Mouse (Mus musculus): ENCODE results near the gene Atxn2l. TPM values are rescaled to one million over a fixed set of nuclear protein-coding genes. Genes with fewer than 3 reads are reported as not detected.

The Atxn2l gene
- 41.9 and 47.0 TPM in 2 replicates for polyA plus RNA-seq (2015; fragmentation: Nextera tagmentation; extraction: Ambion mirVana)

DNA sequence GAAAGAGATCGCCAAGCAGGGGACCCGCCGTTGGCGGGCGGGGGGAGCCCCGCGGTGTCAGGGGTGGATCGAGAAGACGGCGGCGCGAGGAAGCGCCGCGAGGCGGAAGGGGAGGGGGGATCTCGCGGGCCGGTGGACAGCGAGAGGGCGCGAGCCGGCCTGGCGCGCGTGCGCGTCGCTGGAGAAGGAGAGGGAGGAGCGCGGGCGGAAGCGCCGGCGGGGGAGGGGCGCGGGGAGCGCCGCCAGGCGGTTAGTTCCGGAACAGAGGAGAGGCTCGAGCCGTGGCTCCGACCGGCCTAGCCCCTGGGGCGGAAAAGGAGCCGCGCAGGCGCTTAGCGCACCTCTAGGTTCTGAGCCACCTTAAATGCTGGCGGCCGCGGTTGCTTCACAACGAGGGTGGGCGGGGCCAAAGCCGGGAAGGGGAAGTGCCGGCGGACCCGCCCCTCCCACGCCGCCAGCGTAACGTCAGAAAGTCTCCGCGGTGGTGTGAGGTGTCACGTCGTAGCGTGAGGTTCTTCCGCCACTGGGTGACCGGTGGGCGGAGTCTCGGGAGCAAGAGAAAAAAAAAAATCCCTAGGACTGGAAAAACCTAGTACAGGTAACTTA is at the start of gene Atxn2l:
Gene Atxn2l (minus strand): TSS at position 165 of the 606 bp plus-strand sequence.
- peak within 1 kb of the TSS; percentile 99 for H3K27ac ChIP-seq
- no peaks in the 10 kb centered on the region for H3K27me3 ChIP-seq
- no peaks in the 10 kb centered on the region for H3K9me3 ChIP-seq
- ATAC-seq (ENCODE audit: insufficient number of reproducible peaks, low FRiP score, low TSS enrichment, low read depth) = peak; percentile 88
- peaks cover 27% of the 10 kb centered on the region for H3K36me3 ChIP-seq
- H3K4me1 ChIP-seq = peaks cover 7% of the 10 kb centered on the region
- H3K9ac ChIP-seq = peak within 1 kb of the TSS; percentile 92
- peak within 1 kb of the TSS; percentile 67 for H3K4me2 ChIP-seq
- peak within 1 kb of the TSS; percentile 58 for H3K4me3 ChIP-seq
- WGBS = under 1% methylated on average over 58 of the region's 72 CpGs

DNA sequence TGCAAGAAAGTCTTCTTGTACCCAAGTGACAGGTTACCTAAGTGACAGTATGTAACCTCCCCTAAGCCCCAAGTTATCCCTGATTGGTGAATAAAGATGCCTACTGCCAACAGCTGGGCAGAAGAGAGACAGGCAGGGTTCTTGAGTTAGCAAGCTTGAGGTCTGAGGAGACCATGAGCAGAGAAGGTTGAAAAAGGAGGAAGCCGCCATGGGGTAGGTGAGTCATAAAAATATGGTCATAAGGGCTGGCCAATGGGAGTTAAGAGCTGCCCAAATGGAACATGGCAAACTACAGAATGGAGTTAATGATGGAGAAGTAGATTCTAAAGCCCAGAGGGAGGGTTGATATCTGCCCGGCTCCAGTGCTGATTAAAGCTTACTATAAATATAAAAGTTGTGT is 42.4 kb upstream of the Atxn2l start:
- Histone ChIP-seq H3K27me3 (no peaks in the 10 kb centered on the region), H3K36me3 (peaks cover 68% of the 10 kb centered on the region), H3K4me1 (no peaks in the 10 kb centered on the region), H3K4me2 (no peak overlapping the region), H3K27ac (no peak overlapping the region), H3K4me3 (no peak overlapping the region), H3K9me3 (no peaks in the 10 kb centered on the region), H3K9ac (no peak overlapping the region)
- 86% methylated on average over 2 of the region's 2 CpGs for WGBS
- no peak for ATAC-seq (ENCODE audit: insufficient number of reproducible peaks, low FRiP score, low TSS enrichment, low read depth)

DNA sequence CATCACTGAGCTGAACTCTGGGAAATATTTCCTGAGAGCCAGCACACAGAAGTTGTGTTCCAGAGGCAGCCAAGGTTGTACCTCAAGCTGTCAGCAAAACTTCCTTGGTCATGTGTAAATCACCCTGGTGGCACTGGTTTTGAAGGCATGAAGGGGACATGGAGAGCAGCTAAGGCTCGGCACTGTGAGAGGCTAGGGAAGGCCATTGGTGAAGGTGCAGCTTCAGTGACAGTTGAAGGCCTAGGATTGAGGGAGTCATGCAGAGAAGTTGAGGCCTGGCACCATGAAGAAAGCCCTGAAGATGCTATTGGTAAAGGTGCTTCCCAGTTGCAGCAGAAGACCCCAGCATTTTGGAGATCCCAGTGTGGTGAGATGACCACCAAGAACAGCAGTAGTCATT is 38.4 kb upstream of the Atxn2l start:
- H3K27ac ChIP-seq = no peak overlapping the region
- 76% methylated on average over 1 of the region's 1 CpGs for WGBS

DNA sequence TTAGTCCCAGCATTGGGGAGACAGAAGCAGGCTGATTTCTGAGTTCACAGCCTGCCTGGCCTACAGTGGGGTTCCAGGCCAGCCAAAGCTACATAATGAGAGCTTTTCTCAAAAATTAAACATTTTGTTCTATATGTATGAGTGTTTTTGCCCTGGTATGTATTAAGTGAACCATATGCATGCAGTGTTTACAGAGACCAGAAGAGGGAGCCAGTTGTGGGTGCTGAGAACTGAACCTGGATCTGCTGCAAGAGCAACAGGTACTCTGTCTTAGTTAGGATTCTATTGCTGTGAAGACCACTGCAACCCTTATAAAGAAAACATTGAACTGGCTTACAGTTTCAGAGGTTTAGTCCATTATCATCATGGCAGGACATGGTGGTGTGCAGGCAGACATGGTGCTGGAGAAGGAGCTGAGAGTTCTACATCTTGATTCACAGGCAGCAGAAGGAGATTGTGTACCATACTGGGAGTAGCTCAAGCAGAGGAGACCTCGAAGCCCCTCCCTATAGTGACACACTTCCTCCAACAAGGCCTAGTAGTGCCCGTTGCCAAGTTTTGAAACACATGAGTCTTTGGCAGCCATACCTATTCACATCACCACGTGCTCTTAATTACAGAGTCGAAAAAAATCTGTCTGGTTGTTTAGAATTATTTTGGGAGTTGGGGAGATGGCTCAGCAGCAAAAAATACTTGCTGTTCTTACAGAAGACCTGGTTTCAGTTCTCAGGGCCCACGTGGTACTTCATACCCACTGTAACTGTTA is 34.8 kb upstream of the Atxn2l start:
- 56% methylated on average over 5 of the region's 5 CpGs for WGBS
- no peak overlapping the region for H3K4me3 ChIP-seq
- ATAC-seq (ENCODE audit: insufficient number of reproducible peaks, low FRiP score, low TSS enrichment, low read depth) = no peak
- H3K27ac ChIP-seq = no peak overlapping the region
- H3K36me3 ChIP-seq = no peaks in the 10 kb centered on the region
- no peak overlapping the region for H3K9ac ChIP-seq
- no peaks in the 10 kb centered on the region for H3K9me3 ChIP-seq
- H3K27me3 ChIP-seq = peaks cover 17% of the 10 kb centered on the region
- peaks cover 6% of the 10 kb centered on the region; the same call in 1 of the 2 replicates for H3K4me1 ChIP-seq
- no peak overlapping the region for H3K4me2 ChIP-seq

More for the DNA sequence above, 38.4 kb upstream of the Atxn2l start:
- Histone ChIP-seq H3K9ac (no peak overlapping the region), H3K27me3 (peaks cover 6% of the 10 kb centered on the region; the same call in 1 of the 2 replicates), H3K4me1 (no peaks in the 10 kb centered on the region), H3K36me3 (peaks cover 29% of the 10 kb centered on the region), H3K9me3 (no peaks in the 10 kb centered on the region), H3K4me3 (no peak overlapping the region), H3K4me2 (no peak overlapping the region)
- ATAC-seq (ENCODE audit: insufficient number of reproducible peaks, low FRiP score, low TSS enrichment, low read depth) = no peak

DNA sequence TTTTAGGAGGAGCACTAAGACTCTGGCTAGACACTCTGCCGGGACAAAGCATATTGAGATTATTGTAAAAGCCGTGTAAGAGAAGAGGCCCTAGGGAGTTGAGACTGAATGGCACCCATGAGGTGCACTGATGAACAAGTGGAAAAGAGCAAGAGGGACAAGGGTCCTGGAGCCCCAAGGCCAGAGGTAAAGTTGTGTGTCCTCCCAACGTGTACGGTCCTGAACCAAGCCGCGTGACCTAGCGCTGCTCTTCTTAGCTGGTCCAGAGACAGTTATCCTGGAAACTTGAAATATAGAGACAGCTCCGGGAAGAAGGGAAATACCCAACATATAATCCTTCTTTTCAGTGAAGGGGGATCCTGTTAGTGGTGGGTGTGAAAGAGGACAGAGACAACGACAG is 33.2 kb upstream of the Atxn2l start:
- Histone ChIP-seq H3K36me3 (no peaks in the 10 kb centered on the region), H3K27ac (no peak overlapping the region), H3K4me1 (peaks cover 6% of the 10 kb centered on the region; the same call in 1 of the 2 replicates), H3K9ac (0 out of 2 replicates have a peak overlapping the region, but pooled peaks have one; percentile 50), H3K27me3 (peaks cover 17% of the 10 kb centered on the region), H3K9me3 (no peaks in the 10 kb centered on the region), H3K4me2 (peak overlapping the region; percentile 88), H3K4me3 (peak overlapping the region; percentile 45)
- no peak for ATAC-seq (ENCODE audit: insufficient number of reproducible peaks, low FRiP score, low TSS enrichment, low read depth)
- 56% methylated on average over 9 of the region's 9 CpGs for WGBS

DNA sequence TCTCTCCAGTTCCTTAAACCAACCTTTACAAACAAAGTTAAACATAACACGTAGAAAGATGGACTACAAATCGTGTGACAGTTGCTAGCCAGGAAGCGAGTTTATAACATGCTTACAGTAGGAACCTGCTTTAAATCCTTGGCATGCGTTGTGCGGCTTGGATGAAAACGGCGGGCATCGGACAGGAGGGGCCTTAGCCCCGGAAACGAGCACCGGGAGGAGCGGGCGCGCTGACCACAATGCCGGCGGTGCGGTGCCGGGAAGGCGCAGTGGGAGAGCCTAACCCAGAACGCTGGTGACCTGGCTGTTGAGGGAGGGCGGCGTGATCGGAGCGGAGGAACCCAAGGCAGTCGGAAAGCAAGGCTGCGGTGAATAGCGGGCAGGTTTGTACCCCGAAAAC is 32.5 kb upstream of the Atxn2l start:
- H3K4me3 ChIP-seq = peak overlapping the region; percentile 45
- H3K9me3 ChIP-seq = no peaks in the 10 kb centered on the region
- 1% methylated on average over 28 of the region's 28 CpGs for WGBS
- peak overlapping the region; percentile 88 for H3K4me2 ChIP-seq
- H3K9ac ChIP-seq = peak overlapping the region; percentile 50
- H3K4me1 ChIP-seq = peaks cover 6% of the 10 kb centered on the region; the same call in 1 of the 2 replicates
- H3K27ac ChIP-seq = no peak overlapping the region
- no peak for ATAC-seq (ENCODE audit: insufficient number of reproducible peaks, low FRiP score, low TSS enrichment, low read depth)
- peaks cover 17% of the 10 kb centered on the region for H3K27me3 ChIP-seq
- H3K36me3 ChIP-seq = no peaks in the 10 kb centered on the region

DNA sequence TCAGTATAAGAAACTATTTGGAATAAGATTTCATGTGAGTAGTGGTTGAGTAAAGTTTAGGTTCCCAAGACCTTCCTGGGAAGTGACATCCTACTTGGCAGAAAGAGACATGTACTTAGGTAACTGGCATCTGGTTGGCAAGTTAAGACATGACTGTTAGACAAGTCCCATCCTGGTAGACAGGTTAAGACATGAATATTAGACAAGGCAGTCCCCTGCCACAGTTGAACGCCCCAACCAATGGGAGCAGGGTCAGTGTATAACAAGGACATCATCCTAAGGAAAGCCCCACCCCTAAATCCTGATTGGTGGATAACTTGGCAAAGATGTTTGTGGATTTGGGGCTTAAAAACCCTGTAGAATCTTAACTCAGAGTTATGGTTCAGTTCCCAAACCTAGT is 30.2 kb upstream of the Atxn2l start:
- H3K27ac ChIP-seq = no peak overlapping the region
- no peaks in the 10 kb centered on the region for H3K36me3 ChIP-seq
- no peaks in the 10 kb centered on the region for H3K9me3 ChIP-seq
- no peak overlapping the region for H3K4me3 ChIP-seq
- H3K27me3 ChIP-seq = peaks cover 17% of the 10 kb centered on the region
- no peak overlapping the region for H3K4me2 ChIP-seq
- H3K9ac ChIP-seq = no peak overlapping the region
- ATAC-seq (ENCODE audit: insufficient number of reproducible peaks, low FRiP score, low TSS enrichment, low read depth) = no peak
- peaks cover 6% of the 10 kb centered on the region; the same call in 1 of the 2 replicates for H3K4me1 ChIP-seq
- 53% methylated on average over 1 of the region's 1 CpGs for WGBS

DNA sequence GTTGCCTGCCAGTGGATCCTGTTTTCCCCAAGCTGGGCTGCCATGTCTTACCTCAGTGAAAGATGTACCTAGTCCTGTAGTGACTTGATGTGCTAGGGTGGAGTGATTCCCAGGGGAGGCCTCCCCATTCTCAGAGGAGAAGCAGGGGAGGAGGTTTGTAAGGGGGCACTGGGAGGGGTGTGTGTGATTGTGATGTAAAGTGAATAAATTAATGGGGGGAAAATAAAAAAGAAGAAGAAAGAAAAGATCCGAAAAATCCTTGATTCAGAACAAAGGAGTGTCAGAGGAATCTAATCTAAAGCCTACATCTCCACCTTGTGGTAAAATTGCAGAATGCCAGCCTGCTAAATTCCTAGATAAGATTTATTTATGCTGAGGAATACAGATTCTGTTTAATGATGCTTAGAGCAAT is 24.9 kb upstream of the Atxn2l start:
- Histone ChIP-seq H3K9ac (no peak overlapping the region), H3K36me3 (no peaks in the 10 kb centered on the region), H3K9me3 (no peaks in the 10 kb centered on the region), H3K27ac (no peak overlapping the region), H3K4me2 (no peak overlapping the region), H3K4me3 (no peak overlapping the region), H3K27me3 (no peaks in the 10 kb centered on the region), H3K4me1 (0 out of 2 replicates have a peak, but pooled peaks cover 2% of the 10 kb centered on the region)
- ATAC-seq (ENCODE audit: insufficient number of reproducible peaks, low FRiP score, low TSS enrichment, low read depth) = no peak
- 5% methylated on average over 1 of the region's 1 CpGs for WGBS

DNA sequence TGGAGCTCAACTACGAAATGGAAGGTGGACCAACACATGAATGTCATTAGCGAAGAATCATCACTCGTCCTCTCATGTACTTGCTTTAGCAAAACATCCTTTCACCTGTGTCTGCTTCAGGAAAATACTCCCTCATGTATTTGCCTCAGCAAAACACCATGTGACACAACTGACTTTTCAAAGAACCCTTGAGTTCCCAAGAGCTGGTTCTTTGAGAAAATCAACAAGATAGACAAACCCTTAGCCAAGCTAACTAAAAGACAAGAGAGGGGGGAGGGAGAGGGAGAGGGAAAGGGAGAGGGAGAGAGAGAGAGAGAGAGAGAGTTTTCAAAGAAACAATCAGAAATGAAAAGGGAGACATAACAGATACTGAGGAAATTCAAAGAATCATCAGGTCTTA is 20.1 kb upstream of the Atxn2l start:
- 75% methylated on average over 3 of the region's 3 CpGs for WGBS
- Histone ChIP-seq H3K36me3 (no peaks in the 10 kb centered on the region), H3K9ac (no peak overlapping the region), H3K4me1 (0 out of 2 replicates have a peak, but pooled peaks cover 2% of the 10 kb centered on the region), H3K4me3 (no peak overlapping the region), H3K4me2 (no peak overlapping the region), H3K27me3 (no peaks in the 10 kb centered on the region), H3K9me3 (no peaks in the 10 kb centered on the region), H3K27ac (no peak overlapping the region)
- ATAC-seq (ENCODE audit: insufficient number of reproducible peaks, low FRiP score, low TSS enrichment, low read depth) = no peak

DNA sequence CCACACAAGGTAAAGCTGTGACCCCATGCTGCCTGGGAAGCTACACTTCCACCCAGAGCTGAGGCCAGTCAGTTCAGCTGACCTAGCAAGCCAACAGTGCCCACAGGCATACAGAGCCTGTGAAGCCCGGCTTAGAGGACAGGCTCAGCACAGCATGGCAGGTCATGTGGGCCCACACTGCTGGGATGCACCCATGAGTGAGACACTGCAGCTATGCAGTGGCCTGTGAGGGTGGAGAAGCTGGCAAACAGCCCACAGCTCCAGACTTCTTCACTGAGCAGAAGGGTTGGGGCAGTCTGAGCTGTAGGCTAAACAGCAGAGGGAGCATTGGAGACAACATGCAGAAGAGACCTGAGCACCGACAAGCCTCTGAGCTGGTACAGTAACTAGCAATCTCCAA is 16.3 kb upstream of the Atxn2l start:
- 50% methylated on average over 2 of the region's 2 CpGs for WGBS
- no peaks in the 10 kb centered on the region for H3K36me3 ChIP-seq
- H3K4me2 ChIP-seq = no peak overlapping the region
- no peak overlapping the region for H3K27ac ChIP-seq
- no peak for ATAC-seq (ENCODE audit: insufficient number of reproducible peaks, low FRiP score, low TSS enrichment, low read depth)
- H3K4me3 ChIP-seq = no peak overlapping the region
- no peaks in the 10 kb centered on the region for H3K27me3 ChIP-seq
- H3K9ac ChIP-seq = no peak overlapping the region
- H3K4me1 ChIP-seq = no peaks in the 10 kb centered on the region
- no peaks in the 10 kb centered on the region for H3K9me3 ChIP-seq

DNA sequence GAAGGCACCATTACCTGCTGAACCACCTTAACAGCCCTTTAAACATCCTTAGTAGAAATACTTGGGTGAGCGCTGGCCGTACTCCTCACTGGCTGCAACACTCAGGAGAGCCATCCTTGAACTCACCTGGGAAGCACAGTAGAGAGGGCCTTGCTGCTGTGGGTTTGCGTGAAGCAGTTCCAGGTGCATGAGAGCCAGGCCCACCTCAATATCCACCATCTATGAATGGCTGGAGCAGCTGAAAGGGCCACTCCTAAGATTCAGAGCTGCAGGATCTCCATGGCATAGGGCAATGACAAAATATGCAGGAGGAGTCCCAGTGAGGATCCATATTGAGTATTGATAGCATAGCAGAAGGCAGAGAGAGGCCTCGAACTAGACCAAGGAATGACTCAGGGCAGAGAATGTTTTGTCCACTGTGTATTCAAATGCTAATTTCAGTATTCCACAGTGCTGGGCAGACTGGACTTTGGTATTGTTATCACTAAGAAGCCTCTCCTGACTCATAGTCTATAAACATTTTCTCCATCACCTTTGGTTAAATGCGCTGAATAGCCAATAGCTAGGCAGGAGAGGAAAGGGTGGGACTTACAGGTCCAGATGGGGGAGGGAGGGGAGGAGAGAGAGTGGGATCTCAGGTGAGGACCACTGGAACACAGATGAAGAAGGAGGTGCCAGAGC is 15.2 kb upstream of the Atxn2l start:
- H3K4me3 ChIP-seq = no peak overlapping the region
- no peak overlapping the region for H3K9ac ChIP-seq
- 87% methylated on average over 5 of the region's 5 CpGs for WGBS
- H3K27ac ChIP-seq = no peak overlapping the region
- H3K4me2 ChIP-seq = no peak overlapping the region
- ATAC-seq (ENCODE audit: insufficient number of reproducible peaks, low FRiP score, low TSS enrichment, low read depth) = no peak
- H3K27me3 ChIP-seq = no peaks in the 10 kb centered on the region
- no peaks in the 10 kb centered on the region for H3K9me3 ChIP-seq
- no peaks in the 10 kb centered on the region for H3K4me1 ChIP-seq
- no peaks in the 10 kb centered on the region for H3K36me3 ChIP-seq

DNA sequence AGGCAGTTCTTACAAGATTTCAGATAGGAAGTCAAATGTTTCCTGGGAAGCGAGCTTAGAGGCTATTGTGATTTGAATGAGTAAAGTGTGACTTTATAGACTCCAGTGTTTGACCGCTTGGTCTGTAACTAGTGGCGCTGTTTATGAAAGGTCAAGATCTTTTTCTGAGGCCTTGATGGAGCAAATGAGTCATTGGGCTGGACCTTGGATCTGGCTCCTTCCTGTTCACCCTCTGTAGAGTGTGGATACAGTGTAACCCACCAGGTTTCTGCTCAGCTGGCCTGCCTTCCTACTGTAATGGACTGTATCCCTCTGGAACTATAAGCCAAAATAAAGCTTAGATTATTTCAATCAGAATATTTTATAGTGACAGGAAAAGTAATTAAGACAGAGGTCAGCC is 8.1 kb upstream of the Atxn2l start:
- WGBS = 80% methylated on average over 3 of the region's 3 CpGs
- Histone ChIP-seq H3K4me2 (no peak overlapping the region), H3K36me3 (no peaks in the 10 kb centered on the region), H3K27ac (no peak overlapping the region), H3K4me3 (no peak overlapping the region), H3K27me3 (no peaks in the 10 kb centered on the region), H3K9me3 (no peaks in the 10 kb centered on the region), H3K9ac (no peak overlapping the region), H3K4me1 (no peaks in the 10 kb centered on the region)
- ATAC-seq (ENCODE audit: insufficient number of reproducible peaks, low FRiP score, low TSS enrichment, low read depth) = no peak
